Mouse (Mus musculus) ES-CJ7 (cell line): ENCODE results near the gene Tmem132b.
"Not testable (repeated sequence)": the region's sequence is repeated elsewhere in the genome, so short reads cannot be mapped to it uniquely, and the experiment has no call there.

Source experiments
- DNase-seq: peaks from one replicate; pipeline ENCODE4 v3.0.0; 2011; ENCODE audit warnings: low read depth, low spot score

The Tmem132b gene

DNA sequence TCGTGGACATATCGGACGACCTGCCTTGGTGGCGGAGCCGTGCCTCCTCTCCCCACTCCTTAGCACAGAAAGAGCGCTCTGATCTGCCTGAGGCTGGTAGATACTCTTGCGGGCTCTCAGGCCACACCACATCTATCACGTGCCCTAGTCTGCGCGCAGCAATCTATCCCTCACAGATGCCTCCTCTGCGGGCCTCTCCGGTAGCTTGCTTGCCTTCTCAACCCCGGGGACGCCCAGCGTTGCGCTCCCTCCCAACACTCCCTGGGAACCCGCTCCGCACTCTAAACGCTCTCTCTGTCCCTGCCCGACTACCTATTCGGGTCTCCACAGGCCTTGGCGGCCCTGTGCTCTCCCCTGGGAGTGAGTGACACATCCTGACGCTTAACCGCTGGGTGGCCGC is at the start of gene Tmem132b:
Gene Tmem132b, plus strand, starts transcription at position 141 of the 400 bp plus-strand sequence.
- DNase-seq = peak; percentile 83

DNA sequence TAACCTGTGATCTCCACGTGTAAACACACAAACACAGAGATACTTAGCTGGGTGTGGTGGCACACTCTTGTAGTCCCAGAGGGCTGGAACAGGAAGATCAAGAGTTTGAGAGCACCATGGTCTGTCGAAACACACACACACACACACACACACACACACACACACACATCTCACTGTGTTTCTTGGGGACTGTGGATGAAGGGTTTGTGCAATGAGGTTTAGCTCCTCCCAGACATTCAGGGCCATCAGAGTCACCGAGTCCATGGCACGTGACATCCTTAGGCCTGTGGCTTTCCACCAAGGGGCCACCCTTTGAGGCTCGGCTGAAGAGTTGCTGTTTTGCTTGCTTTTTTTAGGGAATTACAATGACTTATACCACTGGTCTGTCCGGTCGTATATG is 49.1 kb upstream of the Tmem132b start:
- DNase-seq = no peak

GRCm38 (mm10) chr5:125483712-125484611 is 47.6 kb upstream of the Tmem132b start:
- DNase-seq = no peak

DNA sequence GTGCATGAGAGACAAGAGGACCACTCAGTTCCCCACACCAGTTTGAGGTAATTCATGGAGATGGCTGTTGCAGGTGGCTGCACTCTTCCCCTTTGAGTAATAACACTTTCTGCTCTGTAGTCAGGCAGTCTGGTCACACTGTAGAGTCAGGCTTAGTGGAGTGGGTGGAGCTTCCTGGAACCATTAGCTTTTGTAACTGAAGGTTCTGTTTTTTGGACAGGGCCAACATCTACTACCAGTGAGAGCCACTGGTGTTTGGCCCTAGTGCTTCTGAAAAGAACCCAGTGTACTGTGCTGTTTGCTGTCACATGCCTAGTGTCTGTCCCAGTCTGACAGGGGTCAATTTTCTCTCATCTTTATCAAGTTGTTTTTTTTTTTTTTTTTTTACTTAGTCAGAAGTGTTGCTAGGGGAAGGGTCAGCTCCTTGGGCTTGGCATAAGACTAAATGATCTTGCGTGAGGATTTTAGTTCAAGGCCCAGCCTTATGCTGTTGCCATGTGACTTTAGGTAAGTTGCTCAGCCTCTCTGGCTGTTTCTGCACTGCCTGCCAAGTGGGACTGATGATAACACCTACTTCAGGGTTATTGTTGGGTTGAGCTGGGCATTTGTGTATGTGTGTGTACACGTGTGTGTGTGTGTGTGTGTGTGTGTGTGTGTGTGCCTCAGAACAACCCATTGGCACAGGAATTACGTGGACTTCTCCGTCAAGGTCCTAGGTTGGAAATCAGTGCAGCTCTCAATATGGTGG is 46.4 kb upstream of the Tmem132b start:
- DNase-seq = no peak

- no peak for DNase-seq
Observed at GRCm38 (mm10) chr5:125486088-125486487, 45.5 kb upstream of the Tmem132b start.

GRCm38 (mm10) chr5:125487375-125488115 is 44.0 kb upstream of the Tmem132b start:
- no peak for DNase-seq

DNA sequence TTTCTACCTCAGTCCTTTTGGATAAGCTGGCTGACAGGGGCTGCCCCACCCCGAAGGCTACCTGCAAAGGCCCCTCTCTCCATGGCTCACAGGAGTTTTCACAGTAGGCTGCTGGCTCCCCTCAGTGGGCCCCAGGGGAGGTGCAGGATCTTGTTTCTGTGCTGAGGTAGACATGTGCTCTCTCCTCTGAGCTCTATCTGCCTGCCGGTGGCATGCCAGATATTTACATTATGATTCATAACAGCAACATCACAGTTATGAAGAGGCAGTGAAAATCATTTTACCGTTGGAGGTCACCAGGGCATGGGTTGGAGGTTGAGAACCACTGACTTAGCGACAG is 43.5 kb upstream of the Tmem132b start:
- DNase-seq = no peak

DNA sequence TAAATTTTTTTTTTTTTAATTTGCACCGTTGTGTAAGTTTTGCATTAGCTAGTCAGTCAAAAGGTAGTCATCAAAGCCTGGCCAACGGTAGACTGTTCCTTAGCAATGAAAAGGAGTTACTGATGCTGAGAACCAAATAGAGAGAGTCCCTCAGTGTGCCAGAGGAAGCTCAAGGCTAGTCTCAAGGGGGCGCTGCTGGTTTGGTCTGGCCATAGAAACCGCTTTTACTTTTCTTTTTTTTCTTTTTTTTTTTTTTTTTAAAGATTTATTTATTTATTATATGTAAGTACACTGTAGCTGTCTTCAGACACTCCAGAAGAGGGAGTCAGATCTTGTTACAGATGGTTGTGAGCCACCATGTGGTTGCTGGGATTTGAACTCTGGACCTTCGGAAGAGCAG is 42.6 kb upstream of the Tmem132b start:
- DNase-seq = not testable (repeated sequence)

GRCm38 (mm10) chr5:125491107-125491506 is 40.5 kb upstream of the Tmem132b start:
- DNase-seq = no peak

GRCm38 (mm10) chr5:125492379-125493092 is 39.0 kb upstream of the Tmem132b start:
- DNase-seq = no peak

GRCm38 (mm10) chr5:125493093-125493423 is 38.5 kb upstream of the Tmem132b start:
- DNase-seq = no peak

DNA sequence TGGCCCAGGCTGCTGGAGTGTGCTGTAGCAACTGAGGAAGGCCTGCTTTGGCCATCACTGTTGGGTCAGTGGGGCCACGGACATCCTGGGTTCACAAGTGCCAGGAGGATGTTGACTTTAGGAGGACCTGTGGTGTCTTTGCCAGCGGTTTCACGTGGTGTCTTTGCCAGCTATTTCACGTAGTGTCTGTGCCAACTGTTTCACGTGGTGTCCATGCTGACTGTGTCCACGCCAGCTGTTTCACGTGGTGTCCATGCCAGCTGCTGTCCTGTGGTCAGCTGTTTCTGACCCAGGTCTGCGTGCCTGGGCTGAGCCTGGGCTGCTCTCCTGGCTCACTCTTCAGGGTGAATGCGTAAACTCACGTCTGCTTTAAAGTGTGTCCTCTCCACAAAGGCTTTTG is 35.9 kb upstream of the Tmem132b start:
- no peak for DNase-seq

GRCm38 (mm10) chr5:125497821-125498600 is 33.6 kb upstream of the Tmem132b start:
- DNase-seq = peak; percentile 76

DNA sequence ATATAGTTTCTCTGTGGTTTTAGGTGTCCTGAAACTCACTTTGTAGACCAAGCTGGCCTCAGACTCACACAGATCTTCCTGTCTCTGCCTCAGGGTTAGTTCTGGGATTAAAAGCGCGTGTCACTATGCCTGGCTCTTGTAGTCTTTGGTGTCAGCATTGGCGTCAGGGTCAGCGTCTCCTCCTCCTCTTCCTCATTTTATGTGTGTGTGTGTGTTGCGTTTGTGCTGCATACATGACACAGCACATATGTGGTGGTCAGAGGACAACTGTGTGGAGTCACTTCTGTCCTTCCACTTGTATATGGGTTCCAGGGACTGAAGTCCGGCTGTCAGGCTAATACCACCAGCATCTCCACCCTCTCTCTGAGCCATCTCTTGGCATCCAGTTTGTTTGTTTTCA is 30.1 kb upstream of the Tmem132b start:
- no peak for DNase-seq

GRCm38 (mm10) chr5:125502186-125502585 is 29.4 kb upstream of the Tmem132b start:
- DNase-seq = no peak

GRCm38 (mm10) chr5:125503628-125504027 is 27.9 kb upstream of the Tmem132b start:
- DNase-seq = no peak

GRCm38 (mm10) chr5:125504692-125505091 is 26.9 kb upstream of the Tmem132b start:
- DNase-seq = no peak

- no peak for DNase-seq
Observed at GRCm38 (mm10) chr5:125505968-125506367, 25.6 kb upstream of the Tmem132b start.

GRCm38 (mm10) chr5:125507582-125507981 is 24.0 kb upstream of the Tmem132b start:
- DNase-seq = peak; percentile 60

GRCm38 (mm10) chr5:125508006-125508405 is 23.6 kb upstream of the Tmem132b start:
- no peak for DNase-seq

GRCm38 (mm10) chr5:125509541-125509940 is 22.0 kb upstream of the Tmem132b start:
- peak; percentile 82 for DNase-seq
